Mouse (Mus musculus) lung, postnatal 0 days (tissue): ENCODE measurements around the gene Picalm.

Source experiments
- CTCF ChIP-seq: IDR thresholded peaks from 2 replicates; pipeline ENCODE4 v1.5.1; 2016; ENCODE audit warnings: antibody characterized with exemption, mild to moderate bottlenecking
- EP300 ChIP-seq: IDR thresholded peaks from 2 replicates; pipeline ENCODE4 v1.6.1; 2016; ENCODE audit warnings: antibody characterized with exemption, mild to moderate bottlenecking, control low read depth

- no peak for TF ChIP-seq CTCF
- TF ChIP-seq EP300, result no peak
Measured at GRCm38 (mm10) chr7:90243151-90243550, 113.1 kb downstream of the Picalm start.
